Mouse (Mus musculus): Measurements from ENCODE around the gene Eif4a2. TPM values are rescaled to one million over a fixed set of nuclear protein-coding genes. Genes with fewer than 3 reads are reported as not detected.

The Eif4a2 gene
- polyA plus RNA-seq, 1 experiment from 2014 or later = 210 TPM

Small RNAs within 50 kb of the gene (microRNA-seq; reads per million reads assigned to microRNA genes)
- 0.95 reads per million for gene Gm49346

Other genes with a start within 250 kb of the Eif4a2 start
- 36.3 and 40.2 TPM in 2 replicates for gene Tbccd1, start 249.8 kb upstream of the Eif4a2 start, polyA plus RNA-seq (2014; fragmentation: Nextera tagmentation; extraction: Ambion mirVana)
- gene Dnajb11, start 249.6 kb upstream of the Eif4a2 start, polyA plus RNA-seq (2014; fragmentation: Nextera tagmentation; extraction: Ambion mirVana) = 100 and 104 TPM in 2 replicates
- 0.14 TPM in 1 of 2 replicates, not detected in the other for gene Ahsg, start 216.2 kb upstream of the Eif4a2 start, polyA plus RNA-seq (2014; fragmentation: Nextera tagmentation; extraction: Ambion mirVana)
- not detected in 2 replicates for gene Fetub, start 189.1 kb upstream of the Eif4a2 start, polyA plus RNA-seq (2014; fragmentation: Nextera tagmentation; extraction: Ambion mirVana)
- gene Hrg, start 156.4 kb upstream of the Eif4a2 start, polyA plus RNA-seq (2014; fragmentation: Nextera tagmentation; extraction: Ambion mirVana) = 0.10 TPM in 1 of 2 replicates, not detected in the other
- gene Kng2, start 78.0 kb upstream of the Eif4a2 start, polyA plus RNA-seq (2014; fragmentation: Nextera tagmentation; extraction: Ambion mirVana) = not detected in 2 replicates
- gene Kng1, start 49.6 kb upstream of the Eif4a2 start, polyA plus RNA-seq (2014; fragmentation: Nextera tagmentation; extraction: Ambion mirVana) = not detected in 2 replicates
- gene Rfc4, start 20.3 kb downstream of the Eif4a2 start, polyA plus RNA-seq (2014; fragmentation: Nextera tagmentation; extraction: Ambion mirVana) = 237 and 249 TPM in 2 replicates
- gene Adipoq, start 39.1 kb downstream of the Eif4a2 start, polyA plus RNA-seq (2014; fragmentation: Nextera tagmentation; extraction: Ambion mirVana) = 0.22 TPM in 1 of 2 replicates, not detected in the other
- 31.8 and 34.1 TPM in 2 replicates for gene St6gal1, start 117.3 kb downstream of the Eif4a2 start, polyA plus RNA-seq (2014; fragmentation: Nextera tagmentation; extraction: Ambion mirVana)